In the genomic region with DNA sequence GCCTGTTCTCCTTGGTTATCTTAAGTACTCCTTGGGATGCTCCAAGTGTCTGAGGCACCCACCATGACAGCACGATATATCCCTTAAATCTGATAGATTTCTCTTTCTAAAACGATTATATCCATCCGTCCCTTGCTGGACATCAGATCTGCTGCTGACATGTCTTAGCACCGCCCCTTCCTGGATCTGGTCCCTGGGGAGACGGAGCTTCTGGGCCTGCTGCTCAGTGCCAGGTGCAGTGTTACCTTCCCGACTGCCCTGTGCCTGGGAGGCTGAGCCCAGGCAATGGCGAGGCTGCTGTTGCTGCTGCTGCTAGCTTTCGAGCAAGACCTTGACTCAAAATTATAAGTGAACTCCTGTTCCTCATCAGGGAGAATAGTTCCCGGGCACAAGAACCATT, we compare ENCODE assay signal across 15 mouse cellular contexts.
DNase-seq lines count a peak whose midpoint lies in the region; ATAC-seq lines count a peak whose summit lies in the region.
"Had no signal": no experiment of that assay in that cellular context is flagged by ENCODE, and none has a peak within 500 bp of the region (broad histone marks: within the 10 kb centered on the region; RNA-seq: fewer than 3 reads in every experiment).

No protein-coding gene starts in this region.

- no peaks in the 10 kb centered on the region for H3K9me3 ChIP-seq in heart, embryonic 15.5 days (replicated peaks)
- no peaks in the 10 kb centered on the region for H3K9me3 ChIP-seq in embryonic facial prominence, embryonic 15.5 days (replicated peaks)
- H3K9me3 ChIP-seq in limb, embryonic 10.5 days (replicated peaks): no peaks in the 10 kb centered on the region
- H3K9me3 ChIP-seq: forebrain, embryonic 13.5 days; heart, embryonic 10.5 days; limb, embryonic 12.5 days had no signal

- H3K27ac ChIP-seq in heart, embryonic 15.5 days: 0 out of 2 replicates have a peak overlapping the region, but pooled peaks have one; percentile 0
- H3K27ac ChIP-seq in embryonic facial prominence, embryonic 15.5 days (replicated peaks): peak overlapping the region; percentile 66; the same call in 1 of the 2 replicates
- peak overlapping the region; percentile 68; the same call in 1 of the 2 replicates for H3K27ac ChIP-seq in limb, embryonic 10.5 days
- H3K27ac ChIP-seq: forebrain, embryonic 13.5 days; heart, embryonic 10.5 days had no signal

- H3K4me2 ChIP-seq in heart, embryonic 15.5 days: no peak overlapping the region
- no peak overlapping the region for H3K4me2 ChIP-seq in embryonic facial prominence, embryonic 15.5 days (replicated peaks)
- H3K4me2 ChIP-seq: forebrain, embryonic 13.5 days; limb, embryonic 12.5 days had no signal

- H3K4me1 ChIP-seq in heart, embryonic 15.5 days (replicated peaks): peaks cover 13% of the 10 kb centered on the region; the same call in 1 of the 2 replicates
- H3K4me1 ChIP-seq in embryonic facial prominence, embryonic 15.5 days: peaks cover 17% of the 10 kb centered on the region
- H3K4me1 ChIP-seq in limb, embryonic 10.5 days: peaks cover 25% of the 10 kb centered on the region
- H3K4me1 ChIP-seq: forebrain, embryonic 13.5 days had no signal

- intact Hi-C loops in heart, postnatal 25 days (cut with DNase I): no loop called here

- WGBS in heart, embryonic 15.5 days: 69% methylated on average over 9 of the region's 9 CpGs
- 67% methylated on average over 9 of the region's 9 CpGs for WGBS in embryonic facial prominence, embryonic 15.5 days
- 87% methylated on average over 9 of the region's 9 CpGs for WGBS in limb, embryonic 10.5 days

- H3K27me3 ChIP-seq in heart, embryonic 15.5 days: no peaks in the 10 kb centered on the region
- H3K27me3 ChIP-seq in embryonic facial prominence, embryonic 15.5 days: no peaks in the 10 kb centered on the region
- no peaks in the 10 kb centered on the region for H3K27me3 ChIP-seq in limb, embryonic 10.5 days (ENCODE audit: low read depth, poor library complexity, severe bottlenecking)
- H3K27me3 ChIP-seq: forebrain, embryonic 13.5 days; limb, embryonic 12.5 days had no signal

- H3K36me3 ChIP-seq in heart, embryonic 15.5 days: peaks cover 19% of the 10 kb centered on the region
- H3K36me3 ChIP-seq in embryonic facial prominence, embryonic 15.5 days: peaks cover 31% of the 10 kb centered on the region
- peaks cover 28% of the 10 kb centered on the region for H3K36me3 ChIP-seq in limb, embryonic 10.5 days

- no peak for ATAC-seq in heart, embryonic 15.5 days (replicated peaks; ENCODE audit: insufficient number of reproducible peaks, insufficient read depth, low FRiP score, low read depth)
- ATAC-seq in embryonic facial prominence, embryonic 15.5 days (ENCODE audit: insufficient number of reproducible peaks, low FRiP score, low TSS enrichment, low read depth): no peak
- ATAC-seq in granulocyte monocyte progenitor cell, adult 5-6 weeks (replicated peaks; ENCODE audit: poor library complexity, severe bottlenecking): no peak
- ATAC-seq: forebrain, embryonic 13.5 days; inflammation-experienced regulatory T-cells, adult 6 months had no signal

- no peak overlapping the region for H3K9ac ChIP-seq in heart, embryonic 15.5 days
- H3K9ac ChIP-seq in embryonic facial prominence, embryonic 15.5 days: no peak overlapping the region
- H3K9ac ChIP-seq: forebrain, embryonic 13.5 days; limb, embryonic 12.5 days had no signal

- DNase-seq in heart, postnatal 25 days (ENCODE audit: low spot score): no peak
- peak; percentile 36 to 63 for DNase-seq in kidney, postnatal 25 days
- no peak for DNase-seq in kidney, adult 9 months
- no peak for DNase-seq in limb, embryonic 10.5 days (ENCODE audit: low spot score)
- no peak for DNase-seq in adrenal gland, adult 2 months
- DNase-seq: cerebellum, adult 11 months; right cerebral cortex, postnatal 25 days; thymus, postnatal 25 days had no signal

- no peak overlapping the region for H3K4me3 ChIP-seq in heart, embryonic 15.5 days
- H3K4me3 ChIP-seq in embryonic facial prominence, embryonic 15.5 days (replicated peaks): no peak overlapping the region
- H3K4me3 ChIP-seq in limb, embryonic 10.5 days: no peak overlapping the region
- H3K4me3 ChIP-seq: forebrain, embryonic 13.5 days; heart, embryonic 10.5 days; limb, embryonic 12.5 days had no signal

Comparison
In these comparisons a context has a peak if more than half of its experiments do, and no peak if none do; other contexts are left out.
1. DNase-seq: peak in kidney, postnatal 25 days (2 of 2); none in heart, postnatal 25 days (single experiment), kidney, adult 9 months (single experiment), limb, embryonic 10.5 days (single experiment) and adrenal gland, adult 2 months (single experiment).
2. H3K27ac ChIP-seq: peak in every context shown above with its lines; median percentile 68 in limb, embryonic 10.5 days; 66 in embryonic facial prominence, embryonic 15.5 days; 0 in heart, embryonic 15.5 days.